Mouse (Mus musculus) spleen, postnatal 4 days (tissue): ENCODE measurements at regions not wholly inside any gene's neighbourhood (a gene's known extent, or its start where the extent isn't known, plus 50 kb on each side); places are given as distances from the start of the nearest gene placed in this dataset.

Experiments used
- DNase-seq, 2 experiments: peaks; one replicate each; pipeline ENCODE4 v3.0.0; 2022; ENCODE audit warnings: low spot score in 2 of 2

GRCm38 (mm10) chr16:20800038-20800437 is 65.7 kb upstream of the Thpo start:
- DNase-seq = no peak

- no peak for DNase-seq
Observed at GRCm38 (mm10) chr16:20798115-20798514, 63.8 kb upstream of the Thpo start.

- no peak for DNase-seq
Observed at GRCm38 (mm10) chr16:20794721-20795120, 60.4 kb upstream of the Thpo start.
